Mouse (Mus musculus): Measurements from ENCODE around the gene Nav2.

DNA sequence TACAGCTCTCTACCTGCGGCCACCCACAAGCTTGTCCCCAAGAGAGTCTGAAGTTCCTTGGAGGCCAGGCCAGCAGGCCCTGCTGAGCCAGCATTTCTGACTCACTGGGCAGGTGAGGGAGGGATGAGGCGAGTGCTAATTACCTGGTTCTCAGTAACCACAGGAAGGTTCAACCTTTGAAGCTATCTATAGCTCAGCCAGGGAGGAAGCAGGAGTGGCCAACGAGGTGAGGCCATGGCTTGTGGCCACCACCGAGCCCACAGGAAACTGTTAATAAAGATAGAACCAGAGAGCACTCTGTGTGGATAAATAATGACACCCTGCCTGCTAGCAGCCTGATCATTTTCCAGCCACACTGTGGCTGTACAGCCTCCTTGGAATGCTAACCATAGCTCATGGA lies 294.5 kb downstream of the Nav2 start:
- no peak for TF ChIP-seq POLR2A (IDR thresholded peaks at IDR 0.05; ENCODE audit: insufficient read depth, low read depth, low read length)
- TF ChIP-seq EP300 (IDR thresholded peaks at IDR 0.05; ENCODE audit: insufficient read depth, low read depth, low read length), result no peak
- TF ChIP-seq CTCF (IDR thresholded peaks at IDR 0.05), result no peak

All from heart, adult 2 months (tissue).